Mouse (Mus musculus) stomach, postnatal 0 days (tissue): ENCODE results near the gene Coq7.

Experiments used
- CTCF ChIP-seq: IDR thresholded peaks from 2 replicates; pipeline ENCODE4 v1.5.1; 2016; ENCODE audit warnings: antibody characterized with exemption, low read depth, mild to moderate bottlenecking, moderate library complexity
- EP300 ChIP-seq: optimal IDR thresholded peaks from 2 replicates; pipeline ENCODE3; 2016; ENCODE audit warnings: antibody characterized with exemption

DNA sequence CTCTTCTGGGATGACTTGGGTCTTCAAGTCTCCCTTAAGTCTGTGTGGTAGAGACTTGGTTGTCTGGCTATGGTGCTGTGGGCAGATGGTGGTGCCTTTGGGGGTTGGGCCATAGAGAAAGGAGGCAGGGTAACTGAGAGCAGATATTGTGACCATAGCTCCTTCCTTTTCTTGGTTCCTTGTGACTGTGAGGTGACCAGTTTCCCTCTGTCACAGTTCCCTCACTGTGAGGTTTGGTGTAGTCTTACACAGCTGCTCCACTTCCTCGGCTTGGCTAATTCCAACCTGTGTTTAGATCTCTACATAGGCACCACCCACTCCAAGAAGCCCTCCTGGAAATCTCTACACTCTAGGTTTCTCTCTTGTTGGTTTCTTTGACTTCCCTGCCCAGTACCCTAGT lies 49.2 kb downstream of the Coq7 start:
- TF ChIP-seq CTCF (no peak), EP300 (no peak)
